Mouse (Mus musculus) MEL (cell line): ENCODE results near the gene Fbxo36. TPM values are rescaled to one million over a fixed set of nuclear protein-coding genes. Genes with fewer than 3 reads are reported as not detected.

ENCODE experiments used
- DNase-seq: peaks from one replicate; pipeline ENCODE4 v3.0.0; 2011; ENCODE audit warnings: low read depth, low spot score
- H3K27ac ChIP-seq: 2 replicates; pipeline ENCODE4 v1.5.1; 2012; ENCODE audit warnings: low read depth, mild to moderate bottlenecking, control low read depth, low read length, moderate library complexity; ENCODE audit not compliant: control insufficient read depth
- H3K27me3 ChIP-seq, 2 experiments: fragments of 150-350 bp in 1 of 2; sonication (generic) in 1 of 2; 2 replicates each; pipeline ENCODE4 v1.6.1; 2012; ENCODE audit warnings: low read length in 2 of 2, mild to moderate bottlenecking in 2 of 2, improper control_type of control experiment in 1 of 2, moderate library complexity in 1 of 2; ENCODE audit not compliant: insufficient read depth in 2 of 2, control insufficient read depth in 1 of 2
- H3K36me3 ChIP-seq, 2 experiments: 2 replicates each; pipeline ENCODE4 v1.6.1; 2012 to 2014; ENCODE audit warnings: low read length in 2 of 2, improper control_type of control experiment in 1 of 2, inconsistent platforms in 1 of 2, mild to moderate bottlenecking in 1 of 2; ENCODE audit not compliant: insufficient read depth in 2 of 2, control insufficient read depth in 1 of 2
- H3K4me1 ChIP-seq, 2 experiments: fragments of 150-350 bp in 1 of 2; sonication (generic) in 1 of 2; 2 replicates each; pipeline ENCODE4 v1.6.1; 2012; ENCODE audit warnings: low read length in 2 of 2, improper control_type of control experiment in 1 of 2, mild to moderate bottlenecking in 1 of 2; ENCODE audit not compliant: insufficient read depth in 2 of 2, control insufficient read depth in 1 of 2
- H3K4me3 ChIP-seq, 2 experiments: fragments of 150-350 bp in 1 of 2; sonication (generic) in 1 of 2; 2 replicates each; pipeline ENCODE4 v1.5.1; 2012; ENCODE audit warnings: low read depth in 2 of 2, low read length in 2 of 2, mild to moderate bottlenecking in 2 of 2, moderate library complexity in 2 of 2, control low read depth in 1 of 2, improper control_type of control experiment in 1 of 2; ENCODE audit not compliant: control insufficient read depth in 1 of 2, insufficient read depth in 1 of 2
- H3K79me2 ChIP-seq: 2 replicates; pipeline ENCODE4 v1.6.1; 2012; ENCODE audit warnings: mild to moderate bottlenecking, low read length, moderate library complexity; ENCODE audit not compliant: control insufficient read depth, poor library complexity, insufficient read depth
- H3K9ac ChIP-seq: 2 replicates; pipeline ENCODE4 v1.6.1; 2012; ENCODE audit warnings: low read depth, mild to moderate bottlenecking, control low read depth, low read length, moderate library complexity; ENCODE audit not compliant: control insufficient read depth, poor library complexity, severe bottlenecking
- H3K9me3 ChIP-seq: fragments of 150-350 bp; sonication (generic); replicated peaks from 2 replicates; pipeline ENCODE4 v1.6.1; 2012; ENCODE audit warnings: mild to moderate bottlenecking, low read length, improper control_type of control experiment, moderate library complexity; ENCODE audit not compliant: insufficient read depth
- CHD2 ChIP-seq: IDR thresholded peaks from 2 replicates; pipeline ENCODE4 v1.6.1; 2011; ENCODE audit warnings: low read length, improper control_type of control experiment
- CTCF ChIP-seq, 3 experiments: IDR thresholded peaks in 2 of 3; conservative IDR thresholded peaks in 1 of 3; 2 replicates each; pipeline ENCODE4 v1.5.1; 2011 to 2012; ENCODE audit warnings: low read length in 3 of 3, low read depth in 2 of 3, mild to moderate bottlenecking in 2 of 3, improper control_type of control experiment in 1 of 3, inconsistent platforms in 1 of 3, mixed read lengths in 1 of 3, moderate library complexity in 1 of 3; ENCODE audit not compliant: control insufficient read depth in 1 of 3, insufficient read depth in 1 of 3, poor library complexity in 1 of 3, severe bottlenecking in 1 of 3
- JUND ChIP-seq: IDR thresholded peaks from 2 replicates; pipeline ENCODE4 v1.6.1; 2011; ENCODE audit warnings: low read depth, mild to moderate bottlenecking, improper control_type of control experiment, low read length
- KAT2A ChIP-seq: conservative IDR thresholded peaks from 2 replicates; pipeline ENCODE4 v1.6.1; 2012; ENCODE audit warnings: low read depth, low read length, improper control_type of control experiment, inconsistent platforms
- MAFK ChIP-seq: IDR thresholded peaks from 2 replicates; pipeline ENCODE4 v1.6.1; 2011; ENCODE audit warnings: low read depth, mild to moderate bottlenecking, low read length, improper control_type of control experiment, borderline replicate concordance
- MAX ChIP-seq: IDR thresholded peaks from 2 replicates; pipeline ENCODE4 v1.6.1; 2011; ENCODE audit warnings: low read length, improper control_type of control experiment
- MEF2A ChIP-seq: IDR thresholded peaks from 2 replicates; pipeline ENCODE4 v1.6.1; 2014; ENCODE audit warnings: low read depth, mild to moderate bottlenecking, inconsistent platforms, low read length, improper control_type of control experiment; ENCODE audit not compliant: poor library complexity, insufficient replicate concordance, severe bottlenecking; ENCODE audit errors: extremely low read depth
- MXI1 ChIP-seq: IDR thresholded peaks from 2 replicates; pipeline ENCODE4 v1.6.1; 2011; ENCODE audit warnings: mild to moderate bottlenecking, low read depth, low read length, improper control_type of control experiment
- NELFE ChIP-seq: IDR thresholded peaks from 2 replicates; pipeline ENCODE4 v1.6.1; 2011; ENCODE audit warnings: low read depth, low read length, improper control_type of control experiment
- POLR2AphosphoS5 ChIP-seq: IDR thresholded peaks from 2 replicates; pipeline ENCODE4 v1.6.1; 2012; ENCODE audit warnings: low read depth, borderline replicate concordance, mild to moderate bottlenecking, inconsistent platforms, low read length, moderate library complexity, mixed read lengths
- RAD21 ChIP-seq: IDR thresholded peaks from 2 replicates; pipeline ENCODE4 v1.6.1; 2011; ENCODE audit warnings: mild to moderate bottlenecking, low read depth, low read length, improper control_type of control experiment
- SMC3 ChIP-seq: IDR thresholded peaks from 2 replicates; pipeline ENCODE4 v1.6.1; 2011; ENCODE audit warnings: low read depth, low read length, improper control_type of control experiment
- TAL1 ChIP-seq: IDR thresholded peaks from 2 replicates; pipeline ENCODE4 v1.6.1; 2012; ENCODE audit warnings: mild to moderate bottlenecking, inconsistent platforms, low read length, moderate library complexity, mixed read lengths
- TCF12 ChIP-seq: IDR thresholded peaks from 2 replicates; pipeline ENCODE4 v1.6.1; 2014; ENCODE audit warnings: low read depth, mild to moderate bottlenecking, inconsistent platforms, low read length, improper control_type of control experiment, moderate library complexity
- USF1 ChIP-seq: IDR thresholded peaks from 2 replicates; pipeline ENCODE4 v1.6.1; 2014; ENCODE audit warnings: low read depth, mild to moderate bottlenecking, inconsistent platforms, low read length, improper control_type of control experiment, moderate library complexity
- USF2 ChIP-seq, 2 experiments: IDR thresholded peaks; 2 replicates each; pipeline ENCODE4 v1.6.1; 2011 to 2012; ENCODE audit warnings: improper control_type of control experiment in 2 of 2, low read length in 2 of 2, borderline replicate concordance in 1 of 2, inconsistent platforms in 1 of 2, low read depth in 1 of 2, mild to moderate bottlenecking in 1 of 2; ENCODE audit not compliant: insufficient read depth in 1 of 2
- polyA plus RNA-seq, 2 experiments: library from polyadenylated mRNA; stranded (reverse) in 1 of 2; unstranded in 1 of 2; fragments of >175 nt in 1 of 2; fragments of >200 nt in 1 of 2; gene quantifications; 2 replicates each; pipeline versions ENCODE4 v1.2.1 to v1.2.4; 2012; ENCODE audit warnings: low replicate concordance in 2 of 2, low read depth in 1 of 2; ENCODE audit not compliant: insufficient read length in 2 of 2, insufficient read depth in 1 of 2, missing spikeins in 1 of 2
- total RNA-seq: library from RNA; depleted of rRNA; stranded (reverse); fragments of 300-350 nt; gene quantifications from 2 replicates; pipeline ENCODE4 v1.2.3, GENCODE M21; 2012

Gene Fbxo36
- total and polyA plus RNA-seq, 3 experiments: 2.5 to 2.9 TPM; not detected in 1

DNA sequence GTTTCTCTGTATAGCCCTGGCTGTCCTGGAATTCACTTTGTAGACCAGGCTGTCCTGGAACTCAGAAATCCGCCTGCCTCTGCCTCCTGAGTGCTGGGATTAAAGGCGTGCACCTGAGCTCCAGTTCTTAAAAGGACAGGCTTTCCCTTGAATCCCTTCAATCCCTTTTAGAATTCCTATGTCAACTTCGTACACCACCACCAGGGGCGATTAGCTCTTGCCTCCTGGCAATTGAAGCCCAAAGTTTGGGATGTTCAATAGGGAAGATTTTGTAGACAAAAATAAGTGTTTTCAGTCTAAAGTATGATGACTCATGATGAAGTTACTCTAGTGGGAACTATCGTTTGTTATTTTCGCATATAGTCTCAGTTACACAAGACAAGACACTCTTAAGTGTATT lies 57.7 kb downstream of the Fbxo36 start:
- no peaks in the 10 kb centered on the region for H3K9me3 ChIP-seq
- H3K27me3 ChIP-seq: no peaks in the 10 kb centered on the region
- TF ChIP-seq TCF12: no peak
- DNase-seq: no peak
- H3K79me2 ChIP-seq: no peaks in the 10 kb centered on the region
- no peaks in the 10 kb centered on the region for H3K4me1 ChIP-seq
- H3K36me3 ChIP-seq: no peaks in the 10 kb centered on the region
- H3K9ac ChIP-seq: no peak overlapping the region
- H3K4me3 ChIP-seq: no peak overlapping the region
- no peak overlapping the region for H3K27ac ChIP-seq

DNA sequence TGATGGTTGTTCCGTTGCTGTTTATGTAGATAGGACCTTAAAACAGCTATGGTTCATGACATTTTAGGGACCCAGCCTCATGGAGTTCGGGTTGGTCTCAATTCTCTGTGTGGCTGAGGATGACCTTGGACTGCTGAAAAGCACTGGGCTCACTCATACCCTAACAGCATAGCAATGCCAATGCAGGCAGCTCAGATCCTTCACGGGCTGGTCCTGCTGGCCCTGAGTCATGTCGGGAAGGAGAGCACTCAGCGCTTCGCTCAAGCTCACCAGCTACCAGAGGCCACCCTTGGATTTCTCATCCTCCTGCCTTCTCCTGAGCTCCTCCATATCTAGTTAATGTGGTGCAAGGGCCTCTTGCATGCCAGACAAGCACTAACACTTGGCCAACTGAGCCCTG lies 59.5 kb downstream of the Fbxo36 start:
- TF ChIP-seq JUND (no peak), MAX (no peak), CTCF (IDR thresholded peaks at IDR 0.05 in 2 of 3, conservative IDR thresholded peaks at IDR 0.05 in 1 of 3; ENCODE audit: control insufficient read depth in 1 of 3, insufficient read depth in 1 of 3, low read depth in 2 of 3, low read length in 3 of 3, poor library complexity in 1 of 3, severe bottlenecking in 1 of 3) (no peak), CHD2 (no peak), USF1 (no peak), SMC3 (no peak), TAL1 (no peak)
- H3K36me3 ChIP-seq: no peaks in the 10 kb centered on the region
- H3K27ac ChIP-seq: no peak overlapping the region
- no peaks in the 10 kb centered on the region for H3K9me3 ChIP-seq
- no peaks in the 10 kb centered on the region for H3K79me2 ChIP-seq
- no peak overlapping the region for H3K4me3 ChIP-seq
- H3K27me3 ChIP-seq: no peaks in the 10 kb centered on the region
- no peak overlapping the region for H3K9ac ChIP-seq
- DNase-seq: no peak
- no peaks in the 10 kb centered on the region for H3K4me1 ChIP-seq

DNA sequence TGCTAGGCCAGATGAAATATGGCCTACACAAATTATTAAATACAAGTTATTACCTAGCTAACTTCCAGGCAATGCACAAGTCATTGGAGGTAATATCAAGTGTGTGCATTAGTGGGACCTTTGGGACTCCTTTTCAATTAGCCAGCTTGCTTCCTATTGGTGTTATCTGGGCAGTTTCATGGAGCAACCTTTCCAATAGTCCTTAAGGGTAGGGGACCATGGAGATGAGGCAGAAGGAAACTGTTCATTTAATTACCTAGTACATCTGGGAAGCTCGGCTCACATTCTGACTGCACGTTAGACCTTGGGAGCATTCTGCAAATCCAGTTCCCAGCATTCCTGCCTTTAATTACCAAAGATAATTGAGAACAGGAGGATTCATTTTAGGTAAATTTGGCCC lies 64.8 kb downstream of the Fbxo36 start:
- DNase-seq: no peak

More for the DNA sequence above, 64.8 kb downstream of the Fbxo36 start:
- Histone ChIP-seq H3K36me3 (no peaks in the 10 kb centered on the region), H3K27ac (no peak overlapping the region), H3K9ac (no peak overlapping the region), H3K79me2 (no peaks in the 10 kb centered on the region), H3K4me3 (no peak overlapping the region), H3K27me3 (no peaks in the 10 kb centered on the region), H3K4me1 (no peaks in the 10 kb centered on the region), H3K9me3 (no peaks in the 10 kb centered on the region)
- TF ChIP-seq MEF2A (no peak), USF1 (no peak), MAX (no peak), NELFE (no peak), POLR2AphosphoS5 (no peak), MXI1 (no peak), CHD2 (no peak), KAT2A (no peak), RAD21 (no peak), MAFK (no peak), USF2 (IDR thresholded peaks at IDR 0.05; ENCODE audit: borderline replicate concordance in 1 of 2, insufficient read depth in 1 of 2, low read depth in 1 of 2, low read length in 2 of 2) (no peak)
